Mouse (Mus musculus): ENCODE measurements at regions not wholly inside any gene's neighbourhood (a gene's known extent, or its start where the extent isn't known, plus 50 kb on each side); places are given as distances from the start of the nearest gene placed in this dataset.
A peak's percentile ranks its signal among the peaks of the same experiment; 100 is the strongest.

DNA sequence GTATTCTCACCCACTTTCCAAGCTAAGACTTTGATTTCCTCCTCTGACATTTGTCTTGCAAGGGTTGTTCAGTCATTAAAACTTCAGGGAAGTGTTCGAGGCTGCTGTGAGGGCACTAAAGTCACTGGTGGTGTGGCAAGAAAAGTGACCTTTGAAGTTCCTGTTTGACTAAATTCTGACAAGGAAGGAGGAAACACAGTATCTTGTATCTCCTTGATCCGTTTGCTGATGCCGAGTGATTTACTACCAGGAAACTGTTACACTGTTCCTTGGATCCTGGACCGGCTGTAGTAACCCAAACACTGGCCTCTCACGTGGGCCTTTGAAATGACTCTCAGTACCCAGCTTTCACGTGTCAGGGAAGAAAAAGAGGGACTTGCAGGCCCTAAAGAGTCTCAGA is 53.5 kb upstream of the Ralgapa2 start:
- DNase-seq (ENCODE audit: low read depth, low spot score), result no peak

DNA sequence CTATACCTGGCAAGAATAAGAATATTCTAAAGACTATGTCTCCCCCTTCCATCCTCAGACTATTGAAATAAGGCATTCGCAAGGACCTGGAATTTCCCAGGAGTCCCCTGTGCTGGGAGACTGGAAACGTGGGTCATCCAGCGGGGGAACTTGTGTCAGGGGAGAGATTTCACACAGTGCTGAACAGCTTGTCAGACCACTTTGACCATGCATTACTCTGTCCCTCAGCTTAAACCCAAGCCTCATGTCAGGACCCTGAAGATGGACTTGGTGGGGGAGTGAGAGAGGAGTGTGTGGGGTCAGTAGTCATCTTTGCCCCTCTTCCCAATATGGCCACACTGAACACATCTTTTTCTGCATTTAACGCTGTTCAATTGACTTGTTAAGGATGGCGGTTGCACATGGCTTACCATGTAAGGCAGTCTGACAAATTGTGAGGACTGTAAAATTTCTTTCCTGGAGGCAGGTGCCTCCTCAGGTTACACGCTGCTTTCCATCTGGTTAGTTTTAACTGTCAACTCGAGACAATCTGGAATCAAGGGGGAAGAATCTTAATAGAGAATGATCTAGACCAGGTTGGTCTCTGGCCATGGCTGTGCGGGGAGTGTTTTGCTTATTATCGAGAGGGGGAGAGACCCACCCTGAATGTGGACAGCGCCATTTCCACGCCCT is 56.2 kb upstream of the Ralgapa2 start:
- no peak for DNase-seq (ENCODE audit: low read depth, low spot score)

DNA sequence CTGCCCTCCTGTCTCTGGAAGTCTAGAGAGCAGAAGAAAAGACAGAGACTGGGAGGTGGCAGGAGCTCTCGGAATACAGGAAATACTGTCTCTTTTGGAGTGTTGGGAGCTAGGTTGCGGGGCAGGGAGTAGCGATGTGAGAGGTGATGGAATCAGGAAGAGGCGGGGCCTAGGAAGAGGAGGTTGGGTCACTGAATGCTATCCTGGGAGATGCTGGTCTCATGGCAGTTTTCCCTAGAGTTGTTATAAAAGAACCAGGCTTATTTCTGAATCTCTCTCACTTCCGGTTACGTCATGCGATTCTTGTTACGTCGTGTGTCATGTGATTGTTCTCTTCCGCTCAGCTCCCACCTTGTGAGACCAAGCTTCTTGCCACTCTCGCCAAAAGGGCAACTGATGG is 58.9 kb upstream of the Ralgapa2 start:
- DNase-seq (ENCODE audit: low read depth, low spot score), result no peak

DNA sequence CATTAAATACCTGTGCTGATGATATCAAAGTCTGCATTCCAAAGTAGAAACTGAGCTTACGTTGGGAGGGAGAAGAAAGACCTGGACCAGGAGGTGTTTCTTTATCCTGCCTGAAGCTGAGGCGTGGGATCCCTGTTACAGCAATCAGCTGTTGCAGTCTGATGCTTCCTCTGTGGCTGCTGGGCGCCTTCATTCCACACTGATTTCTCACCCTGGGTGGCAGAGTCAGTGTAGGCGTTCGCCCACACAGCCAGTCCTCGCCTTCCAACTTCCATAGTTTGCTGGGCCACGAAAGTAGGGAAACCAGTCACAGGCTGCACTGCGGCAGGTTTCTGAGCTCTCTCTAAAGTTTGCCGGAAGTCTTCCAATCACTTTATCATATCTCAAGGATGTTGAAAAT is 59.7 kb upstream of the Ralgapa2 start:
- DNase-seq (ENCODE audit: low read depth, low spot score), result no peak

DNA sequence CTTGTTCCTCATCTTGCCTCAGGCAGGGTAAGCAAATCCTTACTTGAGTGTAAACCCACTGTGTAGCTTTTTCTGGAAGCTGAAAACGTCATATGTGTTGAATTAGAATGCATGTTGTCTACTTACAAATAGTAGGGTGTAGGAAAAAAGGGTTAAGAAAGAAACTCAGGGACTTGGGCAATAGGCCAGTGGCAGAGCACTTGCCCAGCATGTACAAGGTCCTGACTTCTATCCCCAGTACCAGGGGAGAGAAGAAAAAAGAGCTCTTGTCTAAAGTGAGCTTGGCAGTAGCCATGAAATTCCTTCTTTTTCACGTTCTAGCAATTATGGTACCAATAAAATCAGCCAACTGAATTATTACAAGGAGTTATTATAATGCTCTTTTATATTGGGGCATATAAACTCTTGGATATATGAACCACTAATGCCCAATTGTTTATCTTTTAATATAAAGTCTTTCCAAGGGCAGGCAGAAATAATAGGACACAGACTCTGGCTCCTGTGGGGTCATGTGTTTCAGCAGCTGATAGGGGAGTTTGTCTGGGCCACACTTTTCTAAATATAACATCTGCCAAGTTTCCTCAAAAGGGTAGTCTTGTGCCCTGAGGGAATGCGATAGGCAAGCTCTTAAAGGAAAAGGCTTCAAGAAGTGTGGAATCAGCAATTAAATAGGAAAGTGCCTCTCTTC is 63.6 kb upstream of the Ralgapa2 start:
- DNase-seq (ENCODE audit: low read depth, low spot score), result no peak

DNA sequence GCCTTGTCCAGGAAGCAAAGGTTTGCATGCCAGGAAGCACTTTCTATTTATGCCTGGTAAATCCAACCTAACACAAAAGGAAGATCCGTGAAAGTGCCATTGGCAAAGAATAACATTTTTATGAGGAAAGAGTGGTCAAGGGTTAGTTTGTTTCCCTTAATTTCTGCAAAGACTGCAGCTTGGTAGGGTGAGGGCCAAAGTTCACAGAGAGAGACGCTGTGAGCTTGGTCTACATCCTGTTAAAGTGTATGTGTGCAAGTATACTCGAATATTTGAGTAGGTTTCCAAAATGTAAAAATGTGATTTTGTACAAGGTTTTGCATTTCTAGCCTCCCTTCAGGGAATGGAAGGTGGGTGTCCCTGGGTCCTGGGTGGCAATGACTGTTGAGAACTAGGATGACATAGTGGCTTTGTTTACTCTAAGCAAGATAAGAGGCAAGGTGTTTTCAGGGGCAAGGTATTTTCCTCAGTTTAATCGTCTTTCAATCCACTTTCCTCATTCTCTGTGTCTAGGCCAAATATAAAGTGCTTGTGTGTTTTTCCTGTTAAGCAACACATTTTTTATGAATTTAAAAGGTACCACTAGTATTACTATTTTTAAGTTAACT is 64.3 kb upstream of the Ralgapa2 start:
- DNase-seq (ENCODE audit: low read depth, low spot score), result no peak

DNA sequence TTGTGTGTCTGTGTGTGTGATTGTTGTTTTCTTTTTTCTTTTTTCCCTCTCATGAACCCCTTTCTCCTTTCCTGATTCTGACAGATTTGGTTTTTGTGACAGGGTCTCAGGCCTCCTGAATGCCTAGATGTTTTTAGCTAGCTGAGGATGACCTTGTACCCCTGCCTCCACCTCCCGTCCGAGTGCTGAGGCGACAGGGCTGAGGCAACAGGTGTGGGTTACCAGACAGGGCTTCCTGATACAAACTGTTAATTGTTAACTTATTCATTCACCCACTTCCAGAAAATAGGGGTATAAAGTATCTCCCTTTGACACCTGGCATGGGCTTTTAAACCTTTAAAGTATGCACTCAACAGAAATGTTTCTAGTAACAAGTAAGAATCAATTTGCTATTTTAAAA is 65.0 kb upstream of the Ralgapa2 start:
- DNase-seq (ENCODE audit: low read depth, low spot score), result no peak

DNA sequence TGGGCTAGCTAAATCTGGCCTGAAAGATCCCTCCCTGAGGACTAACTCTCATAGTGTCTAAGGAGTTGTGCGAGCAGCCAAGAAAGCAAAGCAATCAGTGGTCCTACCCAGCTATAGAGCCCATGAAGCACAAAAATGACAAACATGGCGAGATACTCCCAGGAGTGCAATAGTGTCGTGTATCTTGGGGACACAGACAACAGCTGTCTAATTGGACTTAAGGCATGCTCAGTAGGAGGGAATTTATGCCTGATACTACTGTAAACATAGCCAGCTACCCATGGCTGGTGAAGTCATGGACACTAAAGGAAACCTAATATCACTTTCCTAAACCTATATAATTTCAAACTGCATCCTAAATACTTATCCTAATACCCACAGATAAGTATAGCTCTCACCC is 69.1 kb upstream of the Ralgapa2 start:
- no peak for DNase-seq (ENCODE audit: low read depth, low spot score)

DNA sequence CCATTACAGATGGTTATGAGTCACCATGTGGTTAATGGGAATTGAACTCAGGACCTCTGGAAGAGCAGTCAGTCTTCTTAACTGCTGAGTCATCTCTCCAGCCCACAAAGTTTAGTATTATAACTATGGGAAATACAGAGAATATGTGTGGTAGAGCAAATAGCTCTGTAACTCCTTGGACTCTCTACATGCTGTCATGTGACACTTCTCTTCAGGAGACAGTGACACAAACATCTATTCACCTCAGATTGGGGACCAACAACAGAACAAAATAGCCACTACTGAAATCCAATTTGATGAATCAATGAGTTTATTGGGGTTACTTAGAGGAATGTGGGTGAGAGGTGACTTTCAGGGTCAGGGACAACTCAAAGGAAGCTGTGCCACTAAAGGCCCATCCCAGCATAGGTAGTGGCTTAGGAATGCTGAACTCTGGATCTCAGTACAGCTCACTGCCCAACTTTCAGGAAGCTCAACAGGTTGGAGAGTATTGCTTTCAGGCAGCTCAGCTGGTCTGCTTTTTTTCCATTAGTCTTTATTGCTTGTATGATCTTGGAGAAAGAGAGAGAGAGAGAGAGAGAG is 71.8 kb upstream of the Ralgapa2 start:
- no peak for DNase-seq (ENCODE audit: low read depth, low spot score)

DNA sequence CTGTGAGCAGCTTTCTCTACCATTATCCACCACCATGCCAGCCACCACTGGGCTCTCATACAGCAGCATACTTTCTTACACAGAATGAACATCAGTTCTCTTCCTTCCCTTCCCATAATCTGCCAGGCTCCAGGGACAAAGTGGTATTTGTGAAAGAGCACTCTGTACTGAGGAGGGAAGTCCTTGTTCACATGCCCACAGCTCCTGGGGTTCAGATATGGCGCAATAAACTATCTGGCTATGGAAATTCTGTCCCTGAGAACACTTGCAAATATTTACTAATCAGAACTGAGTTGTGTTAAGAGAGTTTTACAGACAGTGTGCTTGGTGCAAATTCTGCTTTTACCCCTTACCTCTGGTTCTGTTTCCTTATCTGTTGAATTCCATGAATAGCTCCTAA is 74.2 kb upstream of the Ralgapa2 start:
- DNase-seq (ENCODE audit: low read depth, low spot score), result no peak

DNA sequence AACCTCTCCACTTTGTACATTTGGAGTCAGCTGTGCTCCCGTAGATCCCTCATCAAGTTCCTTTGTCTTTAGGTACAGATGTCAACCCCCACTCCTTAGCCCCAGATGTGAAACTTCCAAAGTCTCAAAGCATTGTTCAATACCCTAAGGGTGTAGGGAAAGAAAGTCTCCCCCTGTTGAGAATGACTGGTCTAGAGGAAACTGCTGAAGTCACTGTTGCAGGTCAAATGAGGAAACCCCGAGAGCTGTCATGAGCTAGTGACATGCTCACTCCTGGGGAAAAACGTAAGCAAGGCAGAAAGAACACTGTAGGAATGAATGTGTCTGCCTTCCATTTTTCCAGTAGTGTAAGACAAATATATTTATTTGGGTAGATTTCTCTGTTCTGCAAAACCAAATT is 74.8 kb upstream of the Ralgapa2 start:
- DNase-seq (ENCODE audit: low read depth, low spot score), result no peak

DNA sequence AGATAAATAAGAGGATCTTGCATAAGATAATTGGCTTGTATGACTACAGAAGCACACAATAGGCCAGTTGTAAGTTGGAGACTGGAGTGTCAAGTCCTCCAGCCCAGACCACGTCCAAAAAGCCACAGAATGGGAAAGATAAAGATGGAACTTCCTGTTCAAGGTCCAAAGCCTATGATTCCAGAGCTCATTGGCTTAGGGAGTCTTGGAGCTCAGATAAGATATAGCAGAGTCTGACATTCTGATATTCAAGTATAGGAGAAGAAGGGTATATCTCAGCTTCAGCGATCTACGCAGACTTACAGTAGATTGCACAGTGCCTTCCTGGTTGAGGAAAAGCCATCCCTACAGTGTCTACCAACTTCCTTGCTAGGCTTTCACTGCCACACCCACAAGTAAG is 77.7 kb upstream of the Ralgapa2 start:
- DNase-seq (ENCODE audit: low read depth, low spot score), result no peak

DNA sequence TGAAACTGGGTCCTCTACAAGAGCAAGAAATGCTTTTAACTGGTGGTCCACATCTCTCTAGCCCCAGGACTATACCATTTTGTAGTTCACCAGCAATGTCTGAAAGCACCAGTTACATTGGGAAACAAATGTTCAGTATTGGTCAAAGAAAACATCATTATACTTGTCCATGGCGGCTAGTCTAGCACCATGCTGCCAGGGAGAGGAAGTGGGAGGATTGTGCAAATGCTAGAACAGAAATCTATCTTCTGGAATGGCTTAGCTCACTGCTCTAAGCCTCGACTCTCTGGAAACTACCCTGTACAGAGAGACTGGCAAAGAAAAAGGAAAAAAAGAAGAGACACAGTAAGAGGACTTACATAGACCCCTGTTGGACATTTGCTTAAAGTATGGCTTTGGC is 81.1 kb upstream of the Ralgapa2 start:
- DNase-seq (ENCODE audit: low read depth, low spot score), result no peak

DNA sequence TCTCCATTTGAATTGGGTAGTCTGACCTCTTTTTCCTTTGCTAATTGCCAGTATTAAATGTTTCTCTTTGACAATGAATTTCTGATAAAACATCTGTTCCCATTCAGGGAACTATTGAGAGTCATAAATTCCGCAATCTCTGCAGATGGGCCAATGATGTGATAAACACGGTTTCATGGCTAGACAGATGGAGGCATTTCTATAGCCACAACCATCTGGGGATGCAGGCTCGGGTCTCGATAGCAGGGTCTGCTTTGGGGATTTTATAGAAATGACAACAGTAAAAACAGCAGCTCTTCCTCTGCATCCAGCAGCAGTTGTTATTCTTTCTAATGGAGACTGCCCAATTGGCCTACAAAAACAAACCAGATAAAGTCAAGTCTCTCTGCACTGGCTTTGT is 82.1 kb upstream of the Ralgapa2 start:
- no peak for DNase-seq (ENCODE audit: low read depth, low spot score)

DNA sequence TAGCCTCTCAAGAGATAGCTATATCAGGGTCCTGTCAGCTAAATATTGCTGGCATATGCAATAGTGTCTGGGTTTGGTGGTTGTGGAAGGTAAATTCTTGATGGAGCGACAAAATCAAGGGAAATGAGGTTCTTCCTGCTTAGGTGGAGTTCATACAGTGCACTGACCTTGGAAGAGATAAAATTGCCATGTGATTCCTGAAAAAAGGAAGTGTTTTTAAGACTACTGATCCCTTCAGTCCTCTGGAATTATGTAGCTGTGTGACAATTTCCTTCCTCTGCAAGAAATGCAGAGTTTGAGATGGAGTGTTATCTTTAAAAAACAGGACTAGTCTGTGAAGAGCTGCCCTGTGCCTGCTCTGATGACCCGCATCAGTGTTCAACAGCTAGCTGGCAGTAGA is 83.5 kb upstream of the Ralgapa2 start:
- no peak for DNase-seq (ENCODE audit: low read depth, low spot score)

DNA sequence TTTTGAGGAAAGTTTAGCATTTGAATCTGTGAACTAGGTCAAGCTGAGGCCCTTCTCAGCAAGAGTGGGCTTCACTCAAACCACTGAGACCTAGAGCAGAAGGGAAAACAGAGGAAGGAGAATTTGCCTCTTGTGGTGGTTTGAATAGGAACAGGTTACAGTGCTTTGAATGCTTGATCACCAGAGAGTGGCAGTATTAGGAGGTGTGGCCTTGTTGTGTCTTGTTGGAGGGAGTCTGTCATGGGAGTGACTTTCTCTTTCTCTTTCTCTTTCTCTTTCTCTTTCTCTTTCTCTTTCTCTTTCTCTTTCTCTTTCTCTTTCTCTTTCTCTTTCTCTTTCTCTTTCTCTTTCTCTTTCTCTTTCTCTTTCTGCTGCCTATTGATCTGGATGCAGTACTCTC is 94.0 kb upstream of the Ralgapa2 start:
- no peak for DNase-seq (ENCODE audit: low read depth, low spot score)

DNA sequence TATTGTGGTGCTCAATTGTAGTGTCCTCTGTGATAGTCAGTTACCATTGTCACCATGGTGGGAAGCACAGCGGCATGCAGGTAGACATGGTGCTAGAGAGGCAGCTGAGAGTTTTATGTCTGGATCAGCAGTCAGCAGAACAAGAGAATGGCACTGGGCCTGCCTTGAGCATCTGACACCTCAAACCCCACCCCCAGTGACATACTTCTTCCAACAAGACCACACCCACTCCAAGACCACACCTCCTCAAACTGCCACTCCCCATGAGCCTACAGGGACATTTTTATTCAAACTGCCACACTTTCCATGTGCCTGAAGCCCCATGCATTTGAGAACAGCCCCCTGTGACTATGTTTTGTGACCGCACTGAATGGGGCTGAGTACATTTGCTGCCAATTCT is 98.8 kb upstream of the Ralgapa2 start:
- no peak for DNase-seq (ENCODE audit: low read depth, low spot score)

DNA sequence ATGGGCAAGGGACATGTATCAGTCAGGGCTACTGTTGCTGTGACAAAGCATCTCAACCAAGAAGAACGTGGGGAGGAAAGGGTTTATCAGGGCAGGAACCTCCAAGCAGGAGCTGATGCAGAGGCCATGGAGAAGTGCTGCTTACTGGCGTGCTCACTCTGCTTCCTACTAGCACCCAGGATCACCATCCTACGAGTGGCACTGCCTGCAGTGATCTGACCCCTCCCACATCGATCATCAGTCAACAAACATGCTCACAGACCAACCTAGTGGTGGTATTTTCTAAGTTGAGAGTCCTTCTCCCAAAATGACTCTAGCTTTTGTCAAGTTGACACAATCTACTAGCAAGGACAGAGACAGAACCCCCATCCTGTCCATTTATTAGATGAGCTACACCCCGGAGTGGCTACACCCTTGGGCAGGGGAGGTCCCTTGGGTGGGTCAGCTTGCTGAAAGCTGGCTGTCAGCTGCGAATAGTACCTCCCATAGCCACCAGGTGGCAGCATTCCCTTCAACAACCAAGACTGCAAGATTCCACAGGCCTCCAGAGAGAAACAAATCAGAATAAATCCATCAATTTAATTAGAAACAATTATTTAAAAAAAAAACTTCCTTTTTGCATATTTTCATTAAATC is 99.9 kb upstream of the Ralgapa2 start:
- DNase-seq (ENCODE audit: low read depth, low spot score), result peak; percentile 63

DNA sequence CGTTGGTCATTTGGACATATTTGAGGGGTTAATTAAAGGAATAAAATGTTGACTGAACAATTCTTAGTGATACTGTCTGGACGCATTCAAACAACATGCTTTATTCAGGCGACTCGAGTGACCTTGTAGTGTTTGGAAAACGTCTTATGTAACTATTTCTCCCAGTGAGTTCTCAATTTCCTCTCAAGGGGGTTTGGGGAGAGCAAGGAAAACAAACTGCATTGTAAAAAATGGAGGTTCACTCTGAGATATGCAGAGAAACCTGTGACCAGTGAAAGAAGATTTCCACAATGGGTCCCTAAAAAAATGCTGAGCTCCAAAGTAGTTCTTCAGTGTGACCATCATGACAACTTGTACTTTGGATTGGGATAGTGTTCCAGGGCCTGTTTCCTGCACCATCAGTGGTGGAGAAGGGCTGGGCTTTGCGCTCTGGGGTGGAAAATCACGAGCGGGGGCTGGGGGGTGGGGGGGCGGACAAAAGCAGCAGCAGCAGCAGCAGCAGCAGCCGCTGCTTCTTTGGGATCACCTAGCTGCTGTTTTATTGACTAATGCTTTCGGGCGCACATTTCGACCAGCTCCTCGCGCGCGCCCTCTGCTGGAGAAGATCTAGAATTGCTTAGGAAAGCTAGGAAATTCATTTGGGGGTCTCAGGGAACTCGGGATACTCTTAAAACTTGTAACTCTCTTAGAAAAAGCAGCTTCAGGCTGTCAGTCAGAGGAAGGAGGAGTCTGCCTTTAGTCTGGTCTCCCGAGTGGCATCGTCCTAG is 100.6 kb upstream of the Ralgapa2 start:
- peak; percentile 39 for DNase-seq (ENCODE audit: low read depth, low spot score)

DNA sequence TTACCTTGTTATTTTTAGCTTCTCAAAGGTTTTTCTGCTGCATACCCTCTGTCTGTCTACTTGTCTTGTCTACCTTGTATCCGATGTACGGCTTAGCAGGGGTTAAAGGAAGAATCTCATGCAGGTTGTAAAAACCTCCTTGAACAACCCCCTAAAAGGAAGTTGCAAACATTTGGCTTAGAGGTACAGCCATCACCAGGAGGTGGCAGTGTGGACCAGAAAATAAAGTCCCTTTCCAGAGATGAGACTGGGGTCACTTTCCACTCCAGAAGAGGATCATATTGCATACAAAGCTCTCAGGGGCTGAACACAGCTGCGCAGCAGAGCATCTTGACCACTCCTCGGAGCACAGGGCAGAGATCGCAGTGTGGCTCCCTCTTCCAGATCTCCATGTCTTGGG is 109.0 kb upstream of the Ralgapa2 start:
- DNase-seq (ENCODE audit: low read depth, low spot score), result peak; percentile 64

DNA sequence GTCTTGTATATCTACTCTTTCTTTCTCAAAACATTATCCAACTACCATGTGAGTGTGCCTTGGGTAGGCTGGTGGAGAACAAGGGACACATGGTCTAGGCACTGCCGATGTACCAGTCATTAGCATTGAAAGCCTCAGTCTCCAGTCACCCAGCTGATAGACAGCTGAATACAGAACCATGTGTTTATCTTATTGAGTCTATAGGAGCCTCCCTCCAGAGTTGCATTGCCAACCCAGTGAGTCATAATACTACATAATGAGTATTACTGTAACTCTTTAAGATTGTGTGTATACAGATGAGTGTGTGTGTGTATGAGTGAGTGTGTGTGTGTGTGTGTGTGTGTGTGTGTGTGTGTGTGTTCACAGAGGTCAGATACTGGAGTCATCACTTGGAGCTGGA is 110.9 kb upstream of the Ralgapa2 start:
- no peak for DNase-seq (ENCODE audit: low read depth, low spot score)

DNA sequence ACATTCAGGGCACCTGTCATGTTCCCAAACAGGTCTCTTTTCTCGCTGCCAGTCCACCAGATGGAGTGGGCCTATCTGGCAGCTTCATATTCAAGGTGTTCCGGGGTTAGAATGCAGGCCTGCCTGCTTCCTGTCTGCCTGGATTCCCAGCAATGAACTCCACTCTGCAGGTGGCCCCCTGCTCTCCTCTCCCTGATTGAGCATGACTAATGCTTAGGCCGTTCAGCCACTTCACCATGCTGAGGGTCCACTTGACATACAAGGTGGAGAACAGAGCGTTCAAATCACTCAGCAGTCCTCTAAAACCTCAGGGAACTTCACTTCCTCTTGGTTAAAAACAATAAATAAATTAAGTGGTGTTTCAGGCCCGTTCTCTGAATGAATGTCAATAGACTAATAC is 112.1 kb upstream of the Ralgapa2 start:
- no peak for DNase-seq (ENCODE audit: low read depth, low spot score)
